Mouse (Mus musculus): Measurements from ENCODE around the gene Tiam1.
A peak's percentile ranks its signal among the peaks of the same experiment; 100 is the strongest.

Tiam1 gene

GRCm38 (mm10) chr16:89882477-89883234 is 260.9 kb downstream of the Tiam1 start:
- DNase-seq (ENCODE audit: low read depth, low spot score) = no peak

GRCm38 (mm10) chr16:89877206-89877605 is 266.4 kb downstream of the Tiam1 start:
- DNase-seq (ENCODE audit: low read depth, low spot score) = no peak

GRCm38 (mm10) chr16:89876079-89876478 is 267.5 kb downstream of the Tiam1 start:
- no peak for DNase-seq (ENCODE audit: low read depth, low spot score)

GRCm38 (mm10) chr16:89874012-89874704 is 269.4 kb downstream of the Tiam1 start:
- no peak for DNase-seq (ENCODE audit: low read depth, low spot score)

GRCm38 (mm10) chr16:89872011-89872942 is 271.3 kb downstream of the Tiam1 start:
- no peak for DNase-seq (ENCODE audit: low read depth, low spot score)

GRCm38 (mm10) chr16:89871382-89871781 is 272.2 kb downstream of the Tiam1 start:
- DNase-seq (ENCODE audit: low read depth, low spot score) = no peak

- no peak for DNase-seq (ENCODE audit: low read depth, low spot score)
Observed at GRCm38 (mm10) chr16:89870059-89870458, 273.5 kb downstream of the Tiam1 start.

GRCm38 (mm10) chr16:89868502-89868901 is 275.1 kb downstream of the Tiam1 start:
- DNase-seq (ENCODE audit: low read depth, low spot score) = no peak

- DNase-seq (ENCODE audit: low read depth, low spot score) = peak; percentile 43
Observed at GRCm38 (mm10) chr16:89867212-89867829, 276.2 kb downstream of the Tiam1 start.

- no peak for DNase-seq (ENCODE audit: low read depth, low spot score)
Observed at GRCm38 (mm10) chr16:89865136-89865535, 278.4 kb downstream of the Tiam1 start.

GRCm38 (mm10) chr16:89864710-89865109 is 278.9 kb downstream of the Tiam1 start:
- no peak for DNase-seq (ENCODE audit: low read depth, low spot score)

- DNase-seq (ENCODE audit: low read depth, low spot score) = peak; percentile 68
Observed at GRCm38 (mm10) chr16:89863264-89863663, 280.3 kb downstream of the Tiam1 start.

- peak; percentile 43 for DNase-seq (ENCODE audit: low read depth, low spot score)
Observed at GRCm38 (mm10) chr16:89861531-89861930, 282.0 kb downstream of the Tiam1 start.

GRCm38 (mm10) chr16:89860708-89861107 is 282.9 kb downstream of the Tiam1 start:
- DNase-seq (ENCODE audit: low read depth, low spot score) = no peak

- no peak for DNase-seq (ENCODE audit: low read depth, low spot score)
Observed at GRCm38 (mm10) chr16:89857666-89858065, 285.9 kb downstream of the Tiam1 start.

- DNase-seq (ENCODE audit: low read depth, low spot score) = no peak
Observed at GRCm38 (mm10) chr16:89854731-89855130, 288.8 kb downstream of the Tiam1 start.

- no peak for DNase-seq (ENCODE audit: low read depth, low spot score)
Observed at GRCm38 (mm10) chr16:89851333-89851732, 292.2 kb downstream of the Tiam1 start.

GRCm38 (mm10) chr16:89848651-89849597 is 294.6 kb downstream of the Tiam1 start:
- no peak for DNase-seq (ENCODE audit: low read depth, low spot score)

- DNase-seq (ENCODE audit: low read depth, low spot score) = peak; percentile 47
Observed at GRCm38 (mm10) chr16:89848179-89848578, 295.4 kb downstream of the Tiam1 start.

- DNase-seq (ENCODE audit: low read depth, low spot score) = no peak
Observed at GRCm38 (mm10) chr16:89845461-89845860, 298.1 kb downstream of the Tiam1 start.
